Mouse (Mus musculus) mesoderm, embryonic 11.5 days (tissue): Measurements from ENCODE around the gene Syk.

Experiments used
- DNase-seq: peaks from one replicate; pipeline ENCODE4 v3.0.0-alpha.2; 2012; ENCODE audit warnings: low read depth, low spot score

Syk gene

DNA sequence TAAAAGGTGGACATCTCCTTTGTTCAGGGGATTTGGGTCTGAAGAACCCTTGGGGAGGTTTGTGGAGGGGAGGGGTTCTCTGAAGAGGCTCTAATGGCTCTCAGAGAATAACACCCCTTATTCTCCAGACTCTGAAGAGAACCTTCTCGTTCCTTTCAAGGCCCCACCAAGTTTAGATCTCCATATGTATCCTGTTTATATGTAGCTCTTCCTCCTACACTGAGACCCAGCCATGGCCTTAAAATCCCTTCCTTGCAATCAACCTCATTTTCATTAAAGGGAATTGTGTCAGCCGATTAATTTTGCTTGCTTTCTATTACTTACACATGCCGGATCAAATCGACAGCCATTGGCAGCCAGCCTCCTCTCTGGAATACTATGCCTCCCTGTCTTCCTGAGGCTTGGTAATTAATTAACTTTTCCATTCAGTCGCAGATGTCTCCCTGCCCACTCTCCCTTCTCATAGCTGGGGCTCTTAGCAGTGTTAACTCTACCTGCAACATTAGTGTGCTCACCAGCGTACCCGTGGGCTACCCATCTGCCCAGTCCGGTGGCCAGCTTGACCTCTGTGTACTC is 13.7 kb upstream of the Syk start:
- no peak for DNase-seq

DNA sequence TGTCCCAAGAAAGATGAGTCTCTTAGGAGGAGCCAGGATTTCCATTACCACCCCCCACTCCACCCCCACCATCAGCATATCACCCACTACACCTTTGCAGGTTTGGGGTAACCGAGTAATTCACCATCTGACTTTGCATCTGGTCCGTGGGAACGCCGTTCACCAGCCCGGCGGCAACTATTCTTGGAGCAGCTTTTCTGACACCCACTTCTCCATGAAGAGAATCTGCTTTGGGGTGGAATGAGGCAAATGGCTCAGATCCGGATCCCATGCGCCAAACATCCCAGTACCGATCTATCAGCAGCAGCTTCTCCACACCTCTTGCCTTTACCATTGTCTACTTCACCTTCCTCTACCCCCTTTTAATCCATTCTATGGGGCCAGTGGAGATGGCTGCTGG is 12.7 kb upstream of the Syk start:
- DNase-seq: no peak

DNA sequence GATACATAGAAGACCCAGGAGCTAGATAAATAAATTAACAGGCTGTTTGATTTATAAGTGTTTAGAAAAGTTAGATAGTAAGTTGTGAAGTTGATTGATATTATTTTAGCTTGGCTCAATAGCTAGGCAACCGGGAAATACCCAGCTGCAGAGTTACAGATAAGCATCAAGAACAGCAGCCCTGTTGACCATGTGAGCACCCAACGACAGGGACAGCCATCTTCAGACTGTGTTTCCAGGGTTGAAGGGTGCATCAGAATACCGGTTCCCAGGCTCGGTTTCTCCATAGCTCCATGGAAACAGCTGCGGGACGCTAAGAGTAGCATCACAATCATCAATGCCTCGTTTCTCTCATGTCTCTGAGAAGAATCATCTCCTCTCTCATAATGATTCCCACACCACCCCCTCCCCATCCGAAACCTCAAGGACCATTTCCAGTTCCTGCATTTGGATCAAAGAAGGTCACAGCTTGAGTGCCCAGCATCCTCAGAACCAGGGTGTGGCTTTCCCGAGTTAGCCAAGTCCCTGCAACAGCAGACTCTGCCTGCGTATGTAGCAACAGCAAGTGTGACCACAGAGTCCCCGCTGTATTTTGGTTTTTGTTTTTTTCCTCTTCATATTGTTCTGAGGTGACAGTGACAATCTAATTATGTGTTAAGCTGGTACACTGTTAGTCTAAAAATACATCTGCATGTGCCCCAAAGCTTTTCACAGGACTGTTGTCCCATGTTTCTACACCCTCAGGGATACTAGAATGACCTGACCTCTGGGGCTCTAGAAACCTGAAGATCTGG is 11.2 kb upstream of the Syk start:
- no peak for DNase-seq

DNA sequence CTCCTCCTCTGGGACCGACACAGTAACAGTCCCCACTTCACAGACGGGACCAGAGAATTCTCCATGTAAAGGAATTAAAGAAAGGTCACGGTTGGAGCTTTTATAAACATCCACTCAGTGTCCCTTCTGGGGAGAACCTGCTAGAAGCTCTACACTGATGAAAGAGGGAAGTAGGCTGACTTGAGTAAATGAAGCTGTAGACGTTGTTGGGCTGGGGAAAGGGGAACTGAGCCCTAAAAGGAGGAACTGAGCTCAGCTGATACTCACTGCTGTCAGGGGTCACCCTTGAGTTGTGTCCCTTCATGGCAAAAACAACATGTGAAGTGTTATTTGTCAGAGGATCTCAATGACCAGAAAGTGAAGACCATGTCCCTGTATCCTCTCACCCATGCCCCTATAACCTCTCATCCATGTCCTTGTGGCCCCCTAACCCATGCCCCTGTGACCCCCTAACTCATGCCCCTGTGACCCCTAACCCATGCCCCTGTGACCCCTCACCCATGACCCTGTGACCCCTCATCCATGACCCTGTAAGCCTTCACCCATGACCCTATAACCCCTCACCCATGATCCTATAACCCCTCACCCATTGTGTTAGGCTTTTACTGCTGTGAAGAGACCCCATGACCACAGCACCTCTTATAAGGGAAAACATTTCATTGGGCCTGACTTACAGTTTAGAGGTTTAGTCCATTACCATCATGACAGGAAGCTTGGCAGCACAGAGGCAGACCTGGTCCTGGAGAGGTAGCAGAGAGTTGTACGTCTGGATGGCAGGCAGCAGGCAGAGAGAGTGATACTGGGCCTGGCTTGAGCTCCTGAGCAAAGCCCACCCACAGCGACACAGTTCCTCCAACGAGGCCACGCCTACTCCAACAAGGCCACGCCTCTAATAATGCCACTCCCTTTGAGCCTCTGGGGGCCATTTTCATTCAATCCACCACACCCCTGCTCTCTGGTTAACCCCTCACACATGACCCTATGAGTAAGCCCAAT is 10.2 kb upstream of the Syk start:
- DNase-seq: no peak

DNA sequence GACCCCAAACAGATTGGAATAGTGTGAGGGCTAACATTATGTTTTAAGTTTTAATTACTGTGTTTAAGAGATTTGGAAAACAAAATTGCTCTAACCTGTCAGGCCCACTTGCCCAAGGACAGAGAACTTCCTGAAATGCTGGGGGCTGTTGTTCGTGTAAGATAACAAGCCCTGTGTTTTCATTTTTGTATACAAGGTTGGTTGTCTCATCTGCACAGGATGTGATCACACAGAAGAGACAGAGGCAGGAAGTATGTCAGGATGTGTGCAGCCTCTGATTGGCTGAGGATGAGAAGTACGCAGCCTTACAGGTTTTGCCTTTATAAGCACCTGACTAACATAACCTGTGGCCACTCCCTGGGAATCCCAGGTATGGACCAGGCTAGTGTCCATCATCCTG is 8.7 kb upstream of the Syk start:
- no peak for DNase-seq

DNA sequence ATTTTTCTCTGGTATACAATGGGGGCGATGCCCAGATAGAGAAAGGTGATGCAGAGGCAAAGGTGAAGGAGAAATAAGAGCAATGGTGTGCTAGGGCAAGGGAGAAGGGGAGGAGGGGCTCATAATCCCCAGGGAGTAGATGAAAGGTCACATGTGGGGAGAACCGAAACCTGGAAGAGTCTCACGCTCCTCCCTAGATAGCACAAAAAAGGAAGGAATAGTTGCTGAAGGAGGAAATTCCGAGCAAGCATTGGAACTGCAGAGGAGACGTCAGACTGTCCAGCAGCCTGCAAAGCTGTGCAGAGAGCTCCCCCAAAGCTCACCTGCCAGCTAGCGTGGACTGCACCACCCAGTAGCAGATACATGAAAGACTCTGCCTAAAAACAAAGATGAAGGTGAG is 7.5 kb upstream of the Syk start:
- DNase-seq: no peak

DNA sequence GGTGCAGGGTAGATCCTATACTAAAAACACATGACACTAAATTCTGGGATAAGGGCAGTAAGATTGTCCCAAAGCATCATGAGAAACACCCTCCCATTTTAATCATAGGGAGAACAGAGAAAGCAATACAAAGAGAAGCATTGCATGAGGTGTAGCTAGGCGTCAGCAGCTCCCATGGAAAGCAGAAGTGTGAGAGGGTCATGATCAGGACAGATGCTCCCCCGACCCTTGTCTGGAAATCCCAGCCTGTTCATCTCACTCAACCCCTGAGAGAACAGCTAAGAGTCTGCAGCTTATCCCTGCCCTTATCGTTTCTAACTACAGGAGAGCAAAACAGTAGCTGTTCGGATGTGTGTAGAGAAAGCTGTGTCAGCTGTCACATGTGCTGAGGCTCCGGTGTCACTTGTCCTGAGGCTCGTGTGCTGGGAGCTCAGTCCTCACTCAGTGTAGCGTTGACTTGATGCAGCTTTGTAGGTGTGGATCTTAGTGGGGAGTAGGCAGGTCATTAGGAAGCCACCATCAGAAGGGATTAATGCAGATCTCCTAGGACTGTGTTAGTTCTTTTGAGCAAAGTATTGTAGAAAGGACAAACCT is 6.9 kb upstream of the Syk start:
- DNase-seq: no peak

DNA sequence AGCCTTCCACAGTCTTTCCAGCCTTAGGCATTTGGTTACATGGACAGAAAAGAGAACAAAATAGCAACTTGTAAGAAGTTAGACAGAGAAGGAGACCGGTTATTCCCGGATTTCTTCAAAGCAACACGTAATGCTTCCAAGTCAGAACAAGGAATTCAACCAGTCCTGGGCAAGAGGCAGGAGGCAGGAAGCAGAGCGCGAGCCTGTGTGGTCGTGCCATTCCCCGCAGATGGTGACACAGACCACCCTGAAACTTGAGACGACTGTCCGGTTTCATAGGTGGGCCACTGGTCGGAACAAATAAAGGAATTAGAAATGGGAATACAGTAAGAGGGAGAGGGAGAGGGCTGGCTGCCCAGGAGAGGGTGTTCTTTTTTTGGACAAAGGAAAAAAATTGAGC is 6.1 kb upstream of the Syk start:
- no peak for DNase-seq

DNA sequence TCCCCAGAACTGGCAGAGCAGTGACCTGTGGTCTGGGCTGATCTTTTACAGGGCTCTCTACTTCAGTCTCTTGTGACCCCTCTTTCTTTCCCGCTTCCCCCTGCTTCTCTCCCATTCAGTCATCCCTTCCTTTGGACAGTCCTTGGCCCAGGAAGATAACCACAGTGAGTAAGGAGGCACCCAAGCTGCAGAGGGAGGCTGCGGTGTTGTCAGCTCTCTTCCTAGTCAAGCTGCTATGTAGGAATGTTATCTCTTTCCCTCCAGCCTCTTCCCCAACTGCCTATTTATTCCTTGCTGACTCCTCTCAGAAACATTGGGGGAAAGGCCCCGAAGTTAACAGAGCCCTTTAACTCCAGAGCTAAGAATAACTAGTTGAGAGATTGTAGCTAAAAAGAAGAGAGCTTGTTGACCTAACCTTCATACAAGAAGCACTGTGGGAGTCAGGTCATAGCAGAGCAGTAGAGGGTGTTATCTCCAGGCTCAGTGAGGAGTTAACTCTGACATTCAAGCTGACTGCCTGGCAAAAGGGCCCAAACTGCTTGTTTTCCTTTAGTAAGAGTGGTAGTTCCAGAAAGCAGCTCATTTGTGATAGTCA is 5.5 kb upstream of the Syk start:
- DNase-seq: no peak

DNA sequence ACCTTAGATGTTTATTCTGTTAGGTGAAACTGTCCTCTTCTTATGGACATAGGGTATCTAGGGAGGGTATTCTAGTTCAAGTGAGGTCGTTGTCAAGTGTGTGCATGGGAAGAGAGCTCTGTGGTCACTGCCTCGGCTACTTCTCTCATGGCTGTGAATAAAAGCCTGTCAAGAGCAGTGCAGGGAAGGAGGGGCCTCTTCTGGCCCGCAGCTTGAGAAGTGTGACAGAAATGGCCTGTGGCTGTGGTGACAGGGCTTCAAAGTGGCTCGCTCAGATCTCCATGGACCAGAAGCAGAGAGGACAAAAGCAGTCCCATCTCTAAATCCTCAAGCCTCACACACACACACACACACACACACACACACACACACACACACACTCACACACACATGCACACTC is 5.0 kb upstream of the Syk start:
- DNase-seq: no peak

DNA sequence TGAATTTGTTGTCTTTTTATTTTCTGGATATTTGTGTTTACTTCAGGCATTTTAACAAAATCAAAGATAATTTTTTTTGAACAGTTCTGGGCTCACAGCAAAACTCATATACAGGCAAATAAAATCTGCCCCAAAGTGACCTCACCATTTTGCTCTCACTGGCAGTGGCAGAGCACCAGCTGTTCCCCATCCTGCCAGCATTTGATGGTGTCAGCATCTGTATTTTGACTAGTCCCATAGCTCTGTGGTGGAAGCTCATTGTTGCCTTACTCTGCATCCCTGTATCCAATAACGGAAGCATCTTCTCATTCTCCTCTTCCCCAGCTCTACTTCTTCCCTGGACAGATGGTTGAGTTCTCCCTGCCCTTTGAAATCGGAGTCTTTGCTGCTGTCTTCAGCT is 4.2 kb upstream of the Syk start:
- no peak for DNase-seq

DNA sequence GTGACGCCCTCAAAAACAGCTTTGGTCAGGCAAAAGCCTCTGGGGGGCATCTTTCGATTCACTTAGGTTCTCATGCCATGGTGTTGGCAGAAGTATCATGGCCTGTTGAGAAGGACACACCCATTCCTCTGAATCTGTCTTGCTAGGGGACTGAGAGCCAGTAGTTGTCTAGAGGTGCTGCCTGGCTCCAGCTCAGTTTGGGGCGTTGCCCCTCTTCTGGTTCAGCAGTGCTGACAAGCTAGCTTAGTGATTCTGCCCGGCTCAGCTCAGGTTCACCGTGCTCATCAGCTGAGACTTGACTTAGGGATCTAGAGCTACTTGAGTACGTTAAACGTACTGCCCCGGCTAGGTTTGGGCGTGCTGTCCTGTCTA is 481 bp upstream of the Syk start:
- DNase-seq: no peak

DNA sequence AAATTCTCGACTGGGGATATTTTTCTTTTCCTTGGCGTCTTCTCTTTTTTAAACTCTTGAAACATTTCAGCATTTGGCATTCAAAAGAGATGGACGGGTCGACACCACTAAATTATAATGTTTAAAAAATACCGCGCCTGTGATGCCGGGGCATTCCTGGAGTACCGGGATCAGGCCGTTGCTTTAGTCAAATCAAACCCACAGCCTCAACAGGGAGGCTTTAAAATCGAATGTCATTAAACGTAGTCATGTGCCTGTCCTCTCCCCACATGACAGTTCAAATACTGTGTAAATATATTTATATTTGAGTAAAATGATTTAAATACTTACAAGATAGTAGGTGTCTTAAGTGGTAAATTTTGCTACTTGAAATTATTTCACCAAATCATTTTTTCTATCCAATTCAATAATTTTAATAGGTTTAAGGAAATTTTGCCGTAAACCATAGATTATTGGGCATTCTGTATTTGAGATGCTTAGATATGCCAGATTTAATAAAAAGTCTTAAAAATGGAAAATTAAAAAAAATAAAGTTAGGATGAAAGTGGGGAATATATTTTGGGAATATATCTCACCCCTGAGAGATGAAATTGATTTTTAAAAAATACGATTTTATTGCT is 1.1 kb downstream of the Syk start:
- no peak for DNase-seq

DNA sequence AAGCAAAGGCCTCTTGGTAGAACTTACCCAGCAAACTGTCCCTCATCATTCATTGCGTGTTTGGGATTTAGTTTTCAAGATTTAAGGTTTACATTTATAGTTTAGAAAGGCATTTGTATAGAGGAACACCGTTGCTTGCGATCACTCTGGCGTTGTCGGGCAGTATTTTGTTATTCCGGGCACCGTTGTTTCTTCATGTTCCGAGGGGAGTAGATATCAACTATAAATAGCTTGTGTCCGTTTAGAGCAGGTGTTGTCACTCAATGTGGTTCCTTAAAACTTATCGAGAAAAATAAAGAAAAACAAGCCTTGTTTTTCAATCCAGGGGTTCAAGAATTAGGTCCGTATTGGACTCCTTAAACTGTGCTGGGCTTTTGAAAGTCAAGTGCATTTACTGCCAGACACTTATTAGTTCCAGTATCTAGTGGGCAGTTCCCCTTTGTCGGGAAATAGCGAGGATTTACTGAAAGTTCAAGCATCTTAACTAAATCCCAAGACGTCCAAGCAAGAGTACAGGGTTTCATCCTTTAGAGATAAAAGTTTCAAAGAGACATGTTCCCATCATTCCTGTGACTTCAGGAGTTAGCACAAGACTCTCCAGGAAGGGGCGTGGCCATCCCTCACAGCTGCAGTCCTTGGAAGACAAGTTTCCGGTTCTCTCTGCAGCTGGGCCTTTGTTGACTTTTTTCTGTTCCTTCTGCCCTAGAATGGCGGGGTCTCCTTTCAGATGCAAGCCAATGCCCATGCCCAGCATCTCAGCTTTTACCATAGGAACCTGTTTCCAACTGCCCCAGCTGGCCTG is 1.9 kb downstream of the Syk start:
- DNase-seq: no peak

DNA sequence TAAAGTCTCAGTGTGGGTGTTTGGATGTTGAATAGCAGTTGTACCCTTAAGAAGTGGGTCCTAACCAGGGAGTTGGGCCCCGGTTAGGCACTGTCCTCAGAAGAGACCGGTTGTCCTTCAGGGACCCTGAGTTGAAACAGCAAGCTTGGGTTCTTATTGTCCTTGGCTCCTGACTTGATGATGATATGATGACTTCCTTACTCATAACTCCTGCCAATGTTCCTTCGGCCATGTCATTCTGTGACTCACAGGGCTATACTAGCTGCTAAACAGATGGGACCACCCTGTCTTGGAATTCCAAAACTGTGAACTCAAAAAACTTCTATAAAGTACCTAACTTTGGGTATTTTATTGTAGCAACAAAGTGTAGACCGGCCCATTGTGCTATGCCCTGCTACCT is 4.8 kb downstream of the Syk start:
- no peak for DNase-seq

DNA sequence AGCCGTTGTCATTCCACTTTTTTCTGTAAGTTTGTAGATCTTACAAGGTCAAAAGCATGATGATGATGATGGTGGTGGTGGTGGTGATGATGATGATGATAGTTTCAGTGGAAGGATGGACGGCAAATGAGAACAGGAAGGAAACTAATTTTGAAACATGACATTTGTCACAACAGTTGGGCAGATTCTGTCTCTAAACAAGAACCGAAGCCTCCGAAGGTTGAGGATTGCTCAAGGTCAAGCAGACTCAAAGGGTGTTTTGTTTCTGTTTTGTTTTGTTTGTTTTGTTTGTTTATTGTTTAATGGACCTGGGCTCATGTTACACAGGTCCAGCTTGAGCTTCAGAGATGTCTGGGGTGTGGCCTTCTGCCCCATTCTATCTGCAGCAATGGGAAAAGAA is 6.1 kb downstream of the Syk start:
- DNase-seq: no peak

DNA sequence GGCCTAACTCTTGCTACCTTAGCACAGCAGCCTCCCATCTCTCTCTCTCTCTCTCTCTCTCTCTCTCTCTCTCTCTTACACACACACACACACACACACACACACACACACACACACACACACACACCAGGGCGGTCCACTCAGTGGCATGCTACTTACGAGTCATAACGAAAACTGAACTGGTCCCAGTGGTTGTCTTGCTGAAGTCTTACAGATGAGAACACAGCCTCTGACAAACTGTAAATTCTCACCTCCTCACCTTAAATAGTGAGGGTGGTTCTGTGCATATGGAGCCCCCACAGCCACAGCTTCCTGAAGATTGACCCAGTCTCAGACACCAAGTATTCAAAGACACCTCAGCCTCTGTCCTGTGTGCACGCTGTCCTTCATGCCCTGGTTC is 8.9 kb downstream of the Syk start:
- DNase-seq: no peak

DNA sequence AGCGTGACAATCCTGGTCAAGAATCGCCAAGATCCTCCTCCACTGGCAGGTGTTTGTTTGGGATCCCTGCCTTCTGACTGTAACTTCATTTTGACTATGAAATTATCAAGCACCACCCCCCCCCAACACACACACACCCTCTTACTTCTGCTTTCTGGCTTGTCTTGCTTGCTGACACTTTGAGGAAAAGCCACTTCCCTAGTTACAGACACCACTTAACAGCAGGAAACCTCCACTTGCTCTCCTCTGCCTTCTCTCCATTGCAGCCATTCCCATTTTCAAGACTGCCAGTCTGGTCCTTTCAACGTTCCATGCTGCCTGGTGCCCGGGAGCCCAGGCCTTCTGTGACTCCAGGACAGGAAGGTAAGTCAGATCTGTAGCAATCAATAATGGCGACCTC is 13.7 kb downstream of the Syk start:
- no peak for DNase-seq

DNA sequence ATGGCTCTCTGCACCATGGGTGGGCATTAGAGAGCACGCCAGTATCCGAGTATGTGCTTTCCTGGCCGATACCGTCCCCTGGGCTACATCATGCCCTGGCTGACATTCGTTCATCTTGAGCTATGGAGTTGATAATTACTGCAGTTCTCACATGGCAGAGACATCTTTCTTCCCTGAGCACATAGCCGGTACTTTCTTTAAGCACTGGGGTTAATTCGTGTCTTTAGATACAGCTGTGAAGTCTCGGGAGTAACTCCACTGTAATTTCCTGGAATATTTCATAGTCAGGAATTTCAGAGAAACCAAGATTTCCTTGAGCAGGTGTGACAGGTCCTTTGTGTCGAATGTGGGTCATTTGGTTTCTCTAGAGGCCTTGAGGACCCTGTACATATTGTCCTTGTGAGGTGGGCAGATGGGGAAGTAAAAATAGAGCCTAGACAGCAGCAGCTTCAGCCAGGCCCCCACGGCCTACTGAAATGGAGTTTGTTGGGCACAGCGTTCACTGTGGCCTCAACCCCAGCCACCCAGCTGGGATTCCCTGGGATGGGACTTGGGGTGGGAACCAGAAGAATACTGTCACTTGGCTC is 14.2 kb downstream of the Syk start:
- no peak for DNase-seq

DNA sequence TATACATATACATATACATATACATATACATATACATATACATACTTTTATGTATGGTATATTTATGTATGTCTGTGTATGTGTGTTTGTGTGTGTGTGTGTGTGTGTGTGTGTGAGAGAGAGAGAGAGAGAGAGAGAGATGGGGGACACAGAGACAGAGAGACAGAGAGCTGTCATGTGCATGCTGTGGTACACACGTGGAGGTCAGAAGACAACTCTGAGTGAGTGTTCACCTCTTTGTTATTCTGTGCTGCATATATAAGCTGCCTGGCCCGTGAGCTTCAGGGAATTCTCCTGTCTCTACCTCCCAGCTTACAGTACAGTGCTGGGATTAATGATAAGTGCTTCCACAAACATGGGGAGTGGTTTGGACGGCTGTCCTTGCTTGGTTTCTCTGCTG is 15.3 kb downstream of the Syk start:
- no peak for DNase-seq
